Mouse (Mus musculus) CD8-positive naive resting alpha-beta T cell, adult 2 months (primary cell): ENCODE data around the gene Serpina3j.
"Not testable (repeated sequence)": the region's sequence is repeated elsewhere in the genome, so short reads cannot be mapped to it uniquely, and the experiment has no call there.

Experiments used
- DNase-seq, 2 experiments: peaks; one replicate each; pipeline ENCODE4 v3.0.0; 2022; ENCODE audit warnings: low read depth in 2 of 2, low spot score in 2 of 2

Serpina3j gene

DNA sequence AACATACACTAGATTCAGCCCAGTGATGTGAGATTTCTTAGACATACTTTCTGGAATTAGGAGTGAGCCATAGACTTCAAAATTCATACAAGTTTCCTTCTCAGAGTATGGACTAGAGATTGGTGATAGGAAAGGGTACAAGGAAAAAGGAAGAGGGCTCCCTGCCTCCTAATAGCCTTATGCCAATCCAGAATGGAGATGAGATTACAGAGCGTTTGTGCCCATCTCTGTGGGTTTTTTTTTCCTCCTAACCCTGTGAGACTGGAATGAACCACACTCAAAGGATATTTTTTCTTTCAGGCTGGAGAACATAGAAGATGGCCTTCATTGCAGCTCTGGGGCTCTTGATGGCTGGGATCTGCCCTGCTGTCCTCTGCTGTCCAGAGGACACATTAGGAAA, at the start of gene Serpina3j:
Serpina3j (plus strand) TSS at position 301 of the 400 bp plus-strand sequence.
- DNase-seq = no peak

- no peak for DNase-seq
These were observed 48.0 kb upstream of the Serpina3j start for GRCm38 (mm10) chr12:104266374-104266773.

GRCm38 (mm10) chr12:104278216-104279055, 35.9 kb upstream of the Serpina3j start:
- DNase-seq = no peak

- DNase-seq = no peak
These were observed 35.3 kb upstream of the Serpina3j start for GRCm38 (mm10) chr12:104279056-104279435.

GRCm38 (mm10) chr12:104283380-104283779, 31.0 kb upstream of the Serpina3j start:
- no peak for DNase-seq

- no peak for DNase-seq
These were observed 26.0 kb upstream of the Serpina3j start for GRCm38 (mm10) chr12:104288336-104288735.

DNA sequence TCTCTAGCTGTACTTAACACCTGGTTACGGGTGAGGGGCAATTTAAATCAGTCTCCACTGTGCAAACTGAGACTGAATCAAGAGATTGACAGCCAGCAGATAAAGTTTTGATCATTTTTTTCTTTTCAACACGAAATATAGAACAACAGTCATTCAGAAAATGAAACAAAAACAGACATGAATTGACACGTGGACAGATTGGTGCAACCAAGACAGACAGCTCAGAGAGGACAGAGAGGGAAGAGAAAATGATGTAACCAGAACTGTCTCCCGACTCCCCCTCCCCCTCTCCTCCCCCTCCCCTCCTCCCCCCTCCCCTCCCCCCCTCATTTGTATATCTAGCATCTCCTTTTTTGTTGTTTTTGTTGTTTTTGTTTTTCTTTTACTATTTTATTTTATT, 24.5 kb upstream of the Serpina3j start:
- no peak for DNase-seq

DNA sequence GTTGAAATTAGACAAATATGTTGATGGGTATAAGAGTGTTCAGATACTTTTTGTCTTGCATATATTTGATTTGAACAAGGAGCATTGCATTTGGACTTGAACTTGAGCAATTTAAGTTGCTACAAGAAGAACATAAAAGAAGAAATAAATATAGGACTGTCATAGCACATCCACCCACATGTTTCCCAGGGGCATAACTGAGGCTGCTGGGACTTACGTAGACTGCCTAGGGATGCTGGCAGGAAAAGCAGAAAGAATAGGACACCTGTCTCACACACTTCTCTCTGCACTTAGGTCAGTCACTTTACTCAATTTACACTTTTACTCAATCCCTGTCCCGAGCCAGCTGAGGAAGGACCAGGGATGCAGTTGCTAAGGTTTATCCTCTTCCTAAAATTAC, 20.4 kb upstream of the Serpina3j start:
- no peak for DNase-seq

GRCm38 (mm10) chr12:104298049-104298448, 16.3 kb upstream of the Serpina3j start:
- DNase-seq = no peak

- no peak for DNase-seq
These were observed 8.4 kb upstream of the Serpina3j start for GRCm38 (mm10) chr12:104305991-104306390.

DNA sequence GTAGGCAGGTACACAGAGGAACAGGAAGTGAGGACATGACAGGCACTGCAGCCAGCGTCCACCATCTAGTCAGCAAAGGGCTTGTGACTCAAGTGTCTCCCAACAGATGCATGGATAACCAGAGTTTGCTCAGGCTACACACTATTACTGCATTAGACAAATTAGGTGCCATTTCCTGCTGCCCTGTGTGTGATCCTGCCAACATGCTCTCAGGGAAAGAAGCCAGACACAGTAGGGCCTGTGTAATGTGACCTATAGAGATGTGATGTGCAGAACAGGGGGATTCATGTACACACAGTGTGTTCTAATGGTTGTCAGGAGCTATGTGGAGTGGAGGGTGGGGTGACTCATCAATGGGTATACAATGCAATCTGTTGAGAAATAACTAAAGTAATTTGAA, 8.1 kb downstream of the Serpina3j start:
- DNase-seq = no peak

- no peak for DNase-seq
These were observed 17.3 kb downstream of the Serpina3j start for GRCm38 (mm10) chr12:104331701-104332100.

- not testable (repeated sequence) for DNase-seq
These were observed 22.5 kb downstream of the Serpina3j start for GRCm38 (mm10) chr12:104336873-104337272.

DNA sequence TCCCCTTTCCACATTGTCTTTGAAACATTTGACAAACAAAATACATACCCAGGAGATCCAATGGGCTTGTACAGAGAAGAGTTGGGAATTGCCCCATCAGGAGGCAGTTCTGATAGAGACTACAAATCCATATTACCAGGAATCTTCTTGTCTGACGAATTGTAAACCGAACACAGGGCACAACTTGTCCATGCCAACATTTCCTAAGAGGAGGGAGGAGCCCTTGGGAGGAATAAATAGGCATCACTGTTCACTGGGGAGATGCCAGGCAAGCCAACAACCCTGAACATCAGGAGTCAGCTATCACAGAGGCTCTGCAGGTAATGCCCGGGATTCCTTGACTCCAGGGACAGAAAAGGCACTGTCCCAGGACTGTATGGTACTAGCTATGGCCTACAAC, 23.9 kb downstream of the Serpina3j start, which contains the start of the genes Serpina3k and Serpina3m:
Serpina3k (plus strand) TSS at position 261 of the 400 bp plus-strand sequence.
Serpina3m (plus strand) TSS at position 261 of the 400 bp plus-strand sequence.
- DNase-seq = not testable (repeated sequence)

GRCm38 (mm10) chr12:104338705-104339104, 24.4 kb downstream of the Serpina3j start:
- DNase-seq = no peak

DNA sequence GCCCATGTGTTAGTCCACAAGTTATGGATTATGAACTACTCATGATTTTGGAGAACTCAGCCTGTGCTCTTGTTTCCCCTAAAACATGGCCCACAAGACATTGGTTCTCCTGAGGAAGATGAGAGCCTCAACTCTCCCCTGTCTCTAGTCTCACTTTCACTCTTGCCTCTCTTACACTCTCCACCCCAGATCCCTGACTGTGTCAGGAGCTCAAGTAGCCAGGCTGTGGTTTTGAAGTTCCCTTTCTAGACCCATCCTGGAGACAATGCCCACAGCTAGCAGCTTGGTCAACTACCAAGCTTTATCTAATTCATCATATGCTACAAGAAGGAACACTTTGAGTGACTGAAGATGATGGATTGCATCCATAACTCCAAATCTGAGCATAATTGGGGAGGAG, 28.1 kb downstream of the Serpina3j start:
- not testable (repeated sequence) for DNase-seq

- DNase-seq = no peak
These were observed 30.8 kb downstream of the Serpina3j start for GRCm38 (mm10) chr12:104345181-104345580.

DNA sequence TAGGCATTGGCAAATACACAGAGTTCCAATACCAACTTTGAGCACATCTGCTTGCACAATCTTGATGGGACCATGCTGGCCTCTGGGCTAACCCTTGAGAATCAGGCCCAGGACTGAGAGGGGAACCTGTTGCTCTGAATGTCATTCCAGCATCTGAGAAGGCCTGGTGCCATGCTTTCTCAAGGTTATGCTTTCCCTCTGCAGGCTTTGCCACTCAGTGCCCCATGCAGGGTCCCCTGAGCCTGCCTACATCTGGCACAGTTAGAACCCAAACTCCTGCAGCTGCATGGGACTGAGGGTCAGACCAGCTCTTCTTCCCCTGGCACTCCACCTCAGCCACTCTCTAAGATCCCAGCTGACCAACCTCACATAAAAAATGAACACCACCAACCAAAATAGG, 31.4 kb downstream of the Serpina3j start:
- DNase-seq = no peak

DNA sequence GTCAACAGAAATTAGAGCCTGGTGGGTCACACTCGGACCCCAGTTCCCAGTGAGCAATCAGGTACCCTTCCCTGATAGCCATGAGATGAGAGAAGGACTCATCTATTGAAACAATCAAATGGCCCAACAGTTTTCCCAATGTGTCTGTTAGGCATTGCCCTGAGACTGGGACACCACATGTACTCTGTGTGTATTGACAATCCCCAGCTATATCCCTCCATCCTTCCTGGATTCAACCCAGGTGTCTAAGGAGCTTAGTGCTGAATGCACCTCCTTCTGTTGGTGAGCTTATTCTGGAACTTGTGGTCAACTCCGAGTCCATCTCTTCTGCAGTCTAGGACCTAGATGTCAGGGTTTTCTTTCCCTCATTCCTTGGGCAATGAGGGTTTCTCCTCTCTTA, 32.7 kb downstream of the Serpina3j start:
- no peak for DNase-seq

DNA sequence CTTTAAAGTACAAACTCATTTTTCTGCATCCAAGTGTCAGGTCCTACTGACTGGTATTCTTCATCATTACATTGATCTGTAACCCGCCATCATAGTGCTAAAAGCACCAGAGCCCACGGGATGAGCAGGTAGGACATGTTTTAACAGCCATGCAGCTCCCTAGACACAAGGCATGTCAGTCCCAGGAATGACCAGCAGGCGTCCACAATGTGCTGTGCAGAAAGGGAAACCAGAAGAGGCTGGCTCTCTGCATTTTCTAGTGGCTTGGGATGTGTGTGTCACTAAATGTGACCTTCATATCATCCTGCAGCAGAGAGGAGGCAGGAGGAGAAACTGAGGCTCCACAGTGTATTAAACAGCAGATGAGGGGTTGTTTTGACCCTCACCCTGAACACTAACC, 37.5 kb downstream of the Serpina3j start:
- DNase-seq = not testable (repeated sequence)

DNA sequence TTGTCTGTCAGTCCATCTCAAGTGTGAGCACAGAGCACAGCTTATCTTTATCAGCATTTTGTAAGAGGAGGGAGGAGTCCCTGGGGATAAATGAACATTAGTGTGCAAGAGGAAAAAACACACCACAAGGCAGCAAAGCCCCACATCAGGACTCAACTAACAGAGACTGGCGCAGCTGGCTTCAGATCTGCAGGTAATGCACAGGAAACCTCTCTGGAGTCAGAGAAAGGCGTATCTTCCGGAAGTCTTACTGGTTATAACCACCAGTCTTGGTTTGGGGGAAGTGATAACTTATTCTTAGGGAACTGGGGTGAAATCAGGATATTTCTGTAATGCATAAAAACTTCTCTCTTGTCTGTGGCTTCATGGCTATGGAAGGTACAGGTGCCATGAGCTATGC, 41.7 kb downstream of the Serpina3j start:
- DNase-seq = no peak

GRCm38 (mm10) chr12:104369986-104370385, 55.6 kb downstream of the Serpina3j start:
- DNase-seq = no peak
